Mouse (Mus musculus): ENCODE data around the gene Trpt1. TPM values are rescaled to one million over a fixed set of nuclear protein-coding genes. Genes with fewer than 3 reads are reported as not detected.

Trpt1 gene
- polyA plus RNA-seq, 1 experiment: 10.0 TPM

DNA sequence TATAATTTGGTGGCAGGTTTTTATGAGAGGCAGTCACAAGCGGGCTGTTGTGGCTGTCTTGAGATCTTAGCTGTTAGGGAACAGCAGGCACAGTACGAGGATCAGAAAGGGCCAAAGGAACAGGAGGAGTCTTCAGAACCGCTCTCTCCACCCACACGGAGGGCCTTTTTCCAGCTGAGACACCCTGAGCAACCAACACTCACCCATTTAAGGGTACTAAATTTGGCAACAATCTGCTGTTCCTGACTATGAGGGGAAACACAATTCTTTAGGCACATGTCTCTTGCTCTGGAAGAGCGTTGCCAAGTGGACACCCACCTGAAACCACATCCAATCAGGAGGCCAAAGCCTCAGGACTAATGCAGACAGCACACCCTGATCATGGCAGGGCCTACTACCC is 33.6 kb downstream of the Trpt1 start:
- WGBS: 92% methylated on average over 5 of the region's 5 CpGs
- DNase-seq (ENCODE audit: low read depth, low spot score): no peak

DNA sequence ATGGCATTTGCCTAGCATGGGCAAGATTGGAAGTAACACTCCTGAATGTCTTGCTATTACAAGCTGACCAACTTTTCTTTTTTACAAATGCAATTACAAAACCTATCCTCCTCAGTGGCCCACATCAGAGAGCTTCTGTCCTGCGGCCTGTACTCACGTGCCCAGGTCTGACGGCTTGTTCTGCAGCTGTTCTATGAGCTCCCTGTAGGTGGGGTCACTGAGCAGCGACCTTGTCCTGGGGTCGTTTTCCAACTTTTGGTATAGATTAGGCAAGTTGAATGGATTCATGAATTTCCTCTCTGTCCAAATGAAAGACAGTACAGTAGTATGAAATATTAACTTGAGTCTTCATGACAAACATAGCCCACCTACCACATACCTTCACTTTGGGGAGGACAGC is 38.1 kb downstream of the Trpt1 start:
- no peak for DNase-seq (ENCODE audit: low read depth, low spot score)

DNA sequence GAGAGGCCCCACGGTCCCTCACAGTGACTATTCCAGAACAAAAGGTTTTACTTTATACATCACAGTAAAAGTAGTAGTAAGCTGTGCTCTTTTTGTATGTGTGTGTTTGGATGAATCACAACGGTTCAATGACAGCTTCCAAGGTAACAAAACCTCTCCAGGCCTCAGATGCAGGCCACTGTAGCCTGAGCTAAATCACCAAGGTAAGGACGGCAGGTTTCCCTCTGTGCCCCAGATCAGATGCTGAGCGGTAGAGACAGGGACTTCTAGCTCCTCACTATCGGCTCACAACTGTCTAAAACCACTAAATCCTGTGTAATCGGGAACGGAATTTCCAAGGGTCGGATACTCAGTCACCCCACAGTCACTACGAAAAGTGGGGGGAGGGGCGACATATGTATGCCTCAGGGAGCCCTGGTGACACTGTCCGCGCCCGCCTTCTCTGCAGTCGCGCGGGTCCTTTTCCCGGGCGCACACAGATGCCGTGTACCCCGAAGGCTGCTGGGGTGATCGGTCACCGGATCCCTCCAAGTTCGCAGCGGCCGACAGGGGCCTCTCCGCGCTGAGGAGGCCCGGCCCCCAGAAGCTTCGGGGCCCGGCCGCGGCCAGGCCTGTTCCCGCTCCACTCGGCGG is 43.3 kb downstream of the Trpt1 start:
- DNase-seq (ENCODE audit: low read depth, low spot score): no peak
- WGBS: under 1% methylated on average over 35 of the region's 35 CpGs

More for the DNA sequence above, 38.1 kb downstream of the Trpt1 start:
- 92% methylated on average over 5 of the region's 5 CpGs for WGBS

DNA sequence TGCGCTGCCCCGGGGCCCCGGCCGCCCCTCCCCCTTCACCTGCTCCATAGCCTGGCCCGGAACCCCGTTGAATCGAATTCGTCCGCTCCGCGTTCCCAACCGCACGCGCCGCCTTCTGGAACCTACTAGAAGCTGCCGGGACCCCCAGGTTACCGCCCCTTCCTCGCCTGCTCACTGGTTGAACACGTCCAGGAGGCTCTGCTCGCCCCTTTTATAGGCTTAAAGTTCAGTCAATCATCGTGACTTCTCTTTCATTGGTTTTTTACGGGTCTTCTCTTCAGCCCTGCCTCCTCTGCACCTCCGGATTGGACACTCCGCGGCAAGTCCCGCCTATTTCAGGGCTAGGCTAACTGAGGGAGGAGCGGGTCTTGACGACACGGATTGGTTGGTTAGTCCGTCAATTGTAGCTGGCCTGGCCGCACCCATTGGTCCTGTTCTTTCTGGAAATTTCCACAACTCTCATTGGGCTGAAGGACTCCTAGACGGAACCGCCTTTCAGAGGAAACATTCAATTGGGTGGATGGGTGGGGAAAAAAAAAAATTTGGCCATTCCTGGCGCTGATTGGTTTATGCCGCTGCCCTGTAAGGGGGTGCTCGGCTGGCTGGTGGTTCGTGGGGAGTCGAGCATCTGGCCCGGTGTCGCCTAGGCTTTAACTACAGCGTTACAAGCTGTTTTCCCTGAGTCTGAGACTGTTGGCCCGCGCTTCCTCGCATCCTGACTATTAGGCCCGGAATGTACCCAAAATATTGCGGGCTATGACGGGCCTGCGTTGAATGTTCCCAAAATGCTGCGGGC is 44.1 kb downstream of the Trpt1 start, which contains the start of gene Stip1:
Gene Stip1 (minus strand): TSS at position 127 of the 796 bp plus-strand sequence.
- 2% methylated on average over 49 of the region's 49 CpGs for whole genome bisulfite sequencing
- DNase-seq (ENCODE audit: low read depth, low spot score): peak; percentile 100

DNA sequence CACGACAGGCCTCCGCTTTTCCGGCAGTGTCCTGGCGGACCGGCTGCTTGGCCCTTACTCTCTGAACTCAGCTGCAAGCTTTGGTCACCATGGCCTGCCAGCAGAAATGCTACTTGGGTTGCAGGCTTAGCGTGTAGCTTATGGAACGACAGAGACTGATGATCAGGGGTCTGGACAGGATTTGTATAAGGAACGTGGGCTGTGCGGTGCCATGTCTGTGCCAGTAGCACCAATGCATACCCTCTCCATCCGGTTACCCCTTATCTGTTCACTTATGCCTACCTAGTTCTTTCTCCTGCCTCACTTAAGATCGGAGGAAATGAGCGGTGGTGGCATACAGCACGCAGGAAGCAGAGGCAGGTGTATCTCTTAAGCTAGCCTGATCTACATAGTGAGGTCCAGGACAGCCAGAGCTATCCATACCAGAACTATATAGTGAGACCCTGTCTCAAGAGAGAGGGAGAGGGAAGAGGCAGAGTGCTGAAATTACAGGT is 44.8 kb downstream of the Trpt1 start:
- 20% methylated on average over 13 of the region's 13 CpGs for WGBS
- DNase-seq (ENCODE audit: low read depth, low spot score): no peak

DNA sequence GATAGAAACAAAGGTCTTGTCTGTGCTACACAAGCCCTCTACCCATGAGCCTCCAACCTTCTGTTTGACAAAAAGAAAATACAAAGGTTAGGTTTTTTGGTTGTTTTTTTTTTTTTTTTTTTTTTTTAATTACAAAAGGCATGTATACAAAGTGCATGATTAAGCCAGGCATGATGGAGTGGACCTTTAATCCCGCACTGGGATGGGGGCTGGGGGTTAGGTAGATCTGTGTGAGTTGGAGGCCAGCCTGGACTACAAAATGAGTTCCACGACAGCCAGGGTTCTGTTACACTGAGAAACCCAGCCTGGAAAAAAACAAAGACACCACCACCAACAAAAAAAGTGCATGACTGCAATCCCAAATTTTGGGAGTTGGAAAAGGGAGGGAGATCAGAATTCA is 45.2 kb downstream of the Trpt1 start:
- WGBS: 91% methylated on average over 2 of the region's 2 CpGs
- DNase-seq (ENCODE audit: low read depth, low spot score): no peak

DNA sequence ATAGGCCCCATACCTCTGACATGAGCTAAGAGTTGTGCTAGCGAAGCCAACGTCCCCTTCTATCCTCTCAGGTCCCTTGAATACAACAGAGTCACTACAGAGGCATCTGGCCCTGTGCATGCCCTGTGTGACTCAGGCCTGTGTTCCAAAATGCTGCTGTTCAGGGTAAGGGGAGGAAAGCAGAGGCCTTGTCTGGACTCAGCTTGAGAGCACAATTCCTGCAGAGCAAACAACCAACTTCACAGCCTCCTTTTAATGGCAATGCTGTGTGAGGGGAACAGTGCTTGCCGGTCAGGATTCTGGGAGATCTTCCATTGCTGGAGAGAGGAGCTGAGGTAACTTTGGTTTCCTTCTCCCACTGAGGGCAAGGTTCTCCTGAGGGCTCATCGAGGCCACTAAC is 48.3 kb downstream of the Trpt1 start:
- 58% methylated on average over 4 of the region's 4 CpGs for WGBS
- DNase-seq (ENCODE audit: low read depth, low spot score): no peak

DNA sequence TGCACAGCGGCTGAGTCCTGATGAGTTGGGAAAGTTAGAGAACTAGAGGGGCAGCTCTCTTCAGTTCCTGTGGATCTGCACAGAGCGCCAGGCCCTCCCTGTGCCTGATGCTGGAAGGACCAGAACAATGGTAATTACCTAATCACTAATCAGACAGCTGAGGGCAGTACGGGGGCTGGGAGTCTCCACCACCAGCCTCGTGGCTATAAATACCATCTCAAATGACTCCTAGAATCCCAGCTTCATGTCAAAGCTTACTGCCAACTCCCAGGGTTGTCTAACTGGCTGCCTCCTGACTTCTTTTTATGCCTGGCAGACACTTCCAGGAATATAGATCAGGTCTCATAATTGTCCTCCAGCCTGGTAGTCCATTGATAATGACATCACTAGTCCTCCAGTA is 48.8 kb downstream of the Trpt1 start:
- WGBS: 59% methylated on average over 4 of the region's 4 CpGs
- no peak for DNase-seq (ENCODE audit: low read depth, low spot score)

Other genes with a start within 250 kb of the Trpt1 start
- 25.1 and 30.9 TPM in 2 replicates for gene Rps6ka4, start 155.5 kb upstream of the Trpt1 start, polyA plus RNA-seq (2012; rRNA removed)
- 6.7 and 11.6 TPM in 2 replicates for gene Ccdc88b, start 137.9 kb upstream of the Trpt1 start, polyA plus RNA-seq (2012; rRNA removed)
- 79.9 and 88.6 TPM in 2 replicates for gene Trmt112, start 86.4 kb upstream of the Trpt1 start, polyA plus RNA-seq (2012; rRNA removed)
- gene Prdx5, start 86.0 kb upstream of the Trpt1 start, polyA plus RNA-seq (2012; rRNA removed): 177 and 243 TPM in 2 replicates
- gene Esrra, start 74.3 kb upstream of the Trpt1 start, polyA plus RNA-seq (2012; rRNA removed): 175 and 234 TPM in 2 replicates
- 0.19 TPM in 1 of 2 replicates, not detected in the other for gene Catsperz, start 70.8 kb upstream of the Trpt1 start, polyA plus RNA-seq (2012; rRNA removed)
- gene Kcnk4, start 61.6 kb upstream of the Trpt1 start, polyA plus RNA-seq (2012; rRNA removed): not detected in 2 replicates
- gene Bad, start 54.3 kb upstream of the Trpt1 start, polyA plus RNA-seq (2012; rRNA removed): 78.2 and 105 TPM in 2 replicates
- gene Gpr137, start 53.7 kb upstream of the Trpt1 start, polyA plus RNA-seq (2012; rRNA removed): 63.3 and 70.7 TPM in 2 replicates
- 98.4 and 98.9 TPM in 2 replicates for gene Ppp1r14b, start 21.2 kb upstream of the Trpt1 start, polyA plus RNA-seq (2012; rRNA removed)
- gene Plcb3, start 19.7 kb upstream of the Trpt1 start, polyA plus RNA-seq (2012; rRNA removed): 383 and 614 TPM in 2 replicates
- gene Fkbp2, start 15.6 kb upstream of the Trpt1 start, polyA plus RNA-seq (2012; rRNA removed): 63.9 and 76.9 TPM in 2 replicates
- 17.2 and 17.5 TPM in 2 replicates for gene Vegfb, start 8.5 kb upstream of the Trpt1 start, polyA plus RNA-seq (2012; rRNA removed)
- 44.6 and 46.9 TPM in 2 replicates for gene Dnajc4, start 3.6 kb upstream of the Trpt1 start, polyA plus RNA-seq (2012; rRNA removed)
- 59.3 and 68.1 TPM in 2 replicates for gene Nudt22, start within 50 bp of the Trpt1 start, polyA plus RNA-seq (2012; rRNA removed)
- 17.3 and 20.1 TPM in 2 replicates for gene Fermt3, start 23.3 kb downstream of the Trpt1 start, polyA plus RNA-seq (2012; rRNA removed)
- 43.9 and 51.2 TPM in 2 replicates for gene Stip1, start 43.8 kb downstream of the Trpt1 start, polyA plus RNA-seq (2012; rRNA removed)
- gene Macrod1, start 60.7 kb downstream of the Trpt1 start, polyA plus RNA-seq (2012; rRNA removed): 19.2 and 22.4 TPM in 2 replicates
- 0.14 TPM in 2 replicates for gene Flrt1, start 109.6 kb downstream of the Trpt1 start, polyA plus RNA-seq (2012; rRNA removed)
- gene Otub1, start 210.2 kb downstream of the Trpt1 start, polyA plus RNA-seq (2012; rRNA removed): 117 and 118 TPM in 2 replicates
- 2,194 and 2,281 TPM in 2 replicates for gene Cox8a, start 221.5 kb downstream of the Trpt1 start, polyA plus RNA-seq (2012; rRNA removed)
- gene Naa40, start 245.1 kb downstream of the Trpt1 start, polyA plus RNA-seq (2012; rRNA removed): 24.2 and 24.8 TPM in 2 replicates

All from large intestine, adult 2 months (tissue).